Mouse (Mus musculus): ENCODE measurements around the gene Ptgfrn. TPM values are rescaled to one million over a fixed set of nuclear protein-coding genes. Genes with fewer than 3 reads are reported as not detected.

The Ptgfrn gene
- polyA plus RNA-seq, 1 experiment from 2014 or later = 4.2 TPM

DNA sequence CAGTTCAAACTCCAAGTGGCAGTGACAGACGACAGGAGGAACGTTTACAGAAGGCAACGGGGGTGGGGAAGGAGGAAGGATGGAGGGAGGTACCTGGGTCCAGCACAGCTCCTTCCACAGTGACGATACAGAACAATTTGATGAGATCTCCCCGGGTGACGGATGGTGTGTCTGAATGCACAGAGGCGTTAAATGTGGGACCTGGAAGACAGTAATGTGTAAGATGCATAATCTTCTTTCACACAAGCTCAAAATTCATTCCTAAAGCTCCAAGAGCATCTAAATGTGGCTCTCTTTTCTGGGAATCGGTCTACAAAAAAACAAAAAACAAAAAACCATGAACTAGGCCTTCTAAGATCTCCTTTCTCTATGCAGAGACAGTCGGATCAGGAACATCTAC is 60.1 kb downstream of the Ptgfrn start:
- Histone ChIP-seq H3K27me3 (ENCODE audit: control insufficient read depth, insufficient read depth, low read length) (no peaks in the 10 kb centered on the region), H3K4me1 (ENCODE audit: control insufficient read depth, insufficient read depth, low read length) (0 out of 2 replicates have a peak, but pooled peaks cover 4% of the 10 kb centered on the region), H3K9me3 (ENCODE audit: control insufficient read depth, low read length) (no peaks in the 10 kb centered on the region), H3K36me3 (ENCODE audit: control insufficient read depth, insufficient read depth, low read length) (peaks cover 8% of the 10 kb centered on the region), H3K9ac (replicated peaks; ENCODE audit: low read length) (no peak overlapping the region), H3K27ac (replicated peaks; ENCODE audit: low read depth, low read length) (no peak overlapping the region), H3K4me2 (ENCODE audit: low read length) (no peak overlapping the region), H3K4me3 (replicated peaks; ENCODE audit: low read depth, low read length) (no peak overlapping the region)
- DNase-seq (no peak), ATAC-seq (ENCODE audit: low FRiP score, low TSS enrichment) (no peak)
- 79% methylated on average over 9 of the region's 9 CpGs for WGBS

DNA sequence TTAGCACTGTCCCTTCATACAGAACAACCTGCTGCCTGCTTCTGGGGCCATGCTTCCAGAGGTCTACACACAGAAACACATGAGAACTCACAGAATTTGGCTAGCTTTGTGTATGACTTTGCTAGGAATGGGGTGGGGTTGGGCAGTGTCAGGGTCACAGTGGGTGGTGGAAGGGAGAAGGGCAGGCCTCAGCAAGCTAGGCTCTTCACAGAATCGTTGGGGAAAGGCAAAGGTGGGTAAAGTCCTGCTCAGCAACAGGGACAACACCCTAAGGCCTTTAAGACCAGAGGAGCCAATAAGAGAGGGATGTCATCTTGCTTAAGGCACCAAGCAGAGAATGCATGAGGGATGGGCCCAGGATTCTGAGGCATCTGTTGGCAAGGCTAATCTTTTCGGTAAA is 61.3 kb downstream of the Ptgfrn start:
- no peaks in the 10 kb centered on the region for H3K27me3 ChIP-seq (ENCODE audit: control insufficient read depth, insufficient read depth, low read length)
- H3K36me3 ChIP-seq (ENCODE audit: control insufficient read depth, insufficient read depth, low read length) = peaks cover 8% of the 10 kb centered on the region
- H3K9me3 ChIP-seq (ENCODE audit: control insufficient read depth, low read length) = no peaks in the 10 kb centered on the region
- ATAC-seq (ENCODE audit: low FRiP score, low TSS enrichment) (no peak), DNase-seq (no peak)
- H3K9ac ChIP-seq (replicated peaks; ENCODE audit: low read length) = no peak overlapping the region
- H3K4me3 ChIP-seq (replicated peaks; ENCODE audit: low read depth, low read length) = no peak overlapping the region
- H3K4me1 ChIP-seq (ENCODE audit: control insufficient read depth, insufficient read depth, low read length) = 0 out of 2 replicates have a peak, but pooled peaks cover 4% of the 10 kb centered on the region
- no peak overlapping the region for H3K4me2 ChIP-seq (ENCODE audit: low read length)
- 62% methylated on average over 2 of the region's 2 CpGs for WGBS
- H3K27ac ChIP-seq (replicated peaks; ENCODE audit: low read depth, low read length) = no peak overlapping the region

DNA sequence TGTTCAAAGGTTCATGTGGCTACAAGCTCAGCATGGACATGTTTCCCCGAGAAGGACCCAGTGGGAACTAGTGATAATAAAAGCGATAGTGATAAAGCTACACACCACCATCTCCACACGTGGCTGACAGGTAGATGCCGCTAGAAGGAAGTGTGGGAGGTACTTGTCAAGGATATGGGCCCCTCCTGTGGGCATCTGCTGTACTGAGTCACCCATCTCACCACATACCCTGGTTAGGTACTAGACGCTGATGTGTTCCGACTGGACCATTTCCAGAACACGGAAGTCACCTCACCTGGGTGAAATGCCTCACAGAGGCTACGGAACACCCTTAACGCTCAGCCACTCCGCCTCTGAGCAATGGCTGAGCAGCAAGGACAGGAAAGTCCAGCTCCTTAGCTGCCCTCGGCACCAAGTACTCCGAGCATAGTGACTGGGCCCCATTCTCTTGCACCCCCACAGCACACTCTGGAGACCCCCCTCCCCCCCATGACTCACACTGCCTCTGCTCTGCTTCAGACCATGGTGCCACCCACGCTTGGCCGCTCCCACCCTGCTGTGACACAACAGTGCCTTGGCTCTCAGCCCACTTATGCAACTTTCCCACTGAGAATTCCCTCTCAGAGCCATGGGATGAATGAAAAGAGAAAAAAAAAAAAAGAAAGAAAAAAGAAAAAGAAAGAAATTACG is 62.3 kb downstream of the Ptgfrn start:
- Histone ChIP-seq H3K36me3 (ENCODE audit: control insufficient read depth, insufficient read depth, low read length) (peaks cover 12% of the 10 kb centered on the region), H3K27me3 (ENCODE audit: control insufficient read depth, insufficient read depth, low read length) (no peaks in the 10 kb centered on the region), H3K4me3 (replicated peaks; ENCODE audit: low read depth, low read length) (no peak overlapping the region), H3K27ac (replicated peaks; ENCODE audit: low read depth, low read length) (no peak overlapping the region), H3K4me1 (ENCODE audit: control insufficient read depth, insufficient read depth, low read length) (peaks cover 4% of the 10 kb centered on the region; the same call in 1 of the 2 replicates), H3K9me3 (ENCODE audit: control insufficient read depth, low read length) (no peaks in the 10 kb centered on the region), H3K9ac (replicated peaks; ENCODE audit: low read length) (no peak overlapping the region), H3K4me2 (ENCODE audit: low read length) (no peak overlapping the region)
- ATAC-seq (ENCODE audit: low FRiP score, low TSS enrichment) (no peak), DNase-seq (peak; percentile 36)
- 73% methylated on average over 15 of the region's 15 CpGs for WGBS

DNA sequence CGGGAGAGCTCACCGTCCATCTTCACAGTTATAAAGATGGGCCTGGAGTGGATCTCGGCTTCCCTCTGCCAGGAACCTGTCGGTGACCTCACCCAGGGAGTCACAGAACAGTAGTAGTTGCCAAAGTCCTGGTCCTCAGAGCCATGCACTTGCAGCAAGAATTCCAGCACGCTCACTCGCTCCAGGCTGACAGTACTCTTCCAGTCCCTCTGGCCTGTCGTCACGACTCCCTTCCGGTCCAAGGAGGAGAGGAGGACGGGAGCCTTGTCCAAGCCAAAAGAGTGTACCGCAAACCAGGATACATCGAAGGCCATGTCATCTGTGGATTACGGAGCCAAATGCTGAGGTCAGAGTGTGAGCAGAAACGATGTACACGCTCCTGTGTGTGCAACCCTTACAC is 64.6 kb downstream of the Ptgfrn start:
- 98% methylated on average over 15 of the region's 15 CpGs for whole genome bisulfite sequencing

DNA sequence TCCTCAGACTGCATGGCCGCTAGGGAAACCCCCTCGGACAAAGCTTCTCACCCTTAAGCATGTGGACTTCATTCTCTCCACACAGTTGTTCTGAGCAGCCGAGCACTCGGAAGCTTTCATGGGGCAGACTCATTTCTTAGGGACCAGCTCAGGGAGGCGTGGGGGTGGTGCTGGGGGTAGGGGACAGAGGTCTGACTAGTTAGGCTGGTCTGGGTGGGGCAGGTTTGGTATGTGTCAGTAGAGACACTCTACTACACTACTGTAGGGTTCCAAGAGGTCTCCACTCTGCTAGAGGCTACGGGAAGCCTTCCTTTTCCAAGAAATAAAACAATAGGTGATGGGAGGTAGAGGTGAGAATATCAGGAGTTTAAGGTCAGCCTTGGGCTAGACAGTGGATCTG is 65.4 kb downstream of the Ptgfrn start:
- Histone ChIP-seq H3K4me3 (replicated peaks; ENCODE audit: low read depth, low read length) (no peak overlapping the region), H3K36me3 (ENCODE audit: control insufficient read depth, insufficient read depth, low read length) (peaks cover 12% of the 10 kb centered on the region), H3K27me3 (ENCODE audit: control insufficient read depth, insufficient read depth, low read length) (no peaks in the 10 kb centered on the region), H3K9ac (replicated peaks; ENCODE audit: low read length) (no peak overlapping the region), H3K9me3 (ENCODE audit: control insufficient read depth, low read length) (no peaks in the 10 kb centered on the region), H3K4me2 (ENCODE audit: low read length) (no peak overlapping the region), H3K27ac (replicated peaks; ENCODE audit: low read depth, low read length) (no peak overlapping the region), H3K4me1 (ENCODE audit: control insufficient read depth, insufficient read depth, low read length) (peaks cover 4% of the 10 kb centered on the region; the same call in 1 of the 2 replicates)
- no peak for DNase-seq
- ATAC-seq (ENCODE audit: low FRiP score, low TSS enrichment) = no peak
- 91% methylated on average over 6 of the region's 6 CpGs for WGBS

More for the DNA sequence above, 64.6 kb downstream of the Ptgfrn start:
- peaks cover 4% of the 10 kb centered on the region; the same call in 1 of the 2 replicates for H3K4me1 ChIP-seq (ENCODE audit: control insufficient read depth, insufficient read depth, low read length)
- no peak overlapping the region for H3K4me2 ChIP-seq (ENCODE audit: low read length)
- no peak overlapping the region for H3K4me3 ChIP-seq (replicated peaks; ENCODE audit: low read depth, low read length)
- no peak overlapping the region for H3K27ac ChIP-seq (replicated peaks; ENCODE audit: low read depth, low read length)
- H3K36me3 ChIP-seq (ENCODE audit: control insufficient read depth, insufficient read depth, low read length) = peaks cover 12% of the 10 kb centered on the region
- no peaks in the 10 kb centered on the region for H3K9me3 ChIP-seq (ENCODE audit: control insufficient read depth, low read length)
- ATAC-seq (ENCODE audit: low FRiP score, low TSS enrichment) (no peak), DNase-seq (no peak)
- H3K27me3 ChIP-seq (ENCODE audit: control insufficient read depth, insufficient read depth, low read length) = no peaks in the 10 kb centered on the region
- H3K9ac ChIP-seq (replicated peaks; ENCODE audit: low read length) = no peak overlapping the region

DNA sequence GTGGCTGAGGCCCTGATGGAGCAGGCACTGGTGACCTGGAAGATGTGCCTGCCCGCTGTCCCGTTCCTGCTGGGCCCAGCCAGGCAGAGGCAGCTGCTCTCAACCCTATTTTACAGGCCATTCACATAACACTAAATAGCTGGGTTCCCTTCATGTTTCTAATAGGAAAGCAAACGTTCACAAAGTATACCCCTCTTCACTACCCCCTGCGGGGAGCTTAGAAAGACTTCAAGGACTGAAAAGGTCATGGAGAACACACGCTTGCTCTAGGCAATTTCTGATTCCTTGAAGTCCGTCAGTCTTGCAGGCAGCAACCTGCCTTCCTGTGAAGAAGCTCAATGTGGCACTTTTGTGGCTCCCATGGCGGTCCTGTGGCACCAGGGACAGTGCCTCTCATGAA is 68.1 kb downstream of the Ptgfrn start:
- no peak for ATAC-seq (ENCODE audit: low FRiP score, low TSS enrichment)
- 0 out of 2 replicates have a peak, but pooled peaks cover 7% of the 10 kb centered on the region for H3K36me3 ChIP-seq (ENCODE audit: control insufficient read depth, insufficient read depth, low read length)
- no peaks in the 10 kb centered on the region; the same call in 1 of the 2 replicates for H3K4me1 ChIP-seq (ENCODE audit: control insufficient read depth, insufficient read depth, low read length)
- DNase-seq = peak; percentile 60
- H3K27me3 ChIP-seq (ENCODE audit: control insufficient read depth, insufficient read depth, low read length) = no peaks in the 10 kb centered on the region
- no peak overlapping the region for H3K4me2 ChIP-seq (ENCODE audit: low read length)
- WGBS = 55% methylated on average over 7 of the region's 7 CpGs
- 0 out of 2 replicates have a peak overlapping the region, but pooled peaks have one; percentile 8 for H3K27ac ChIP-seq (replicated peaks; ENCODE audit: low read depth, low read length)
- no peaks in the 10 kb centered on the region for H3K9me3 ChIP-seq (ENCODE audit: control insufficient read depth, low read length)
- H3K4me3 ChIP-seq (replicated peaks; ENCODE audit: low read depth, low read length) = no peak overlapping the region
- no peak overlapping the region for H3K9ac ChIP-seq (replicated peaks; ENCODE audit: low read length)

DNA sequence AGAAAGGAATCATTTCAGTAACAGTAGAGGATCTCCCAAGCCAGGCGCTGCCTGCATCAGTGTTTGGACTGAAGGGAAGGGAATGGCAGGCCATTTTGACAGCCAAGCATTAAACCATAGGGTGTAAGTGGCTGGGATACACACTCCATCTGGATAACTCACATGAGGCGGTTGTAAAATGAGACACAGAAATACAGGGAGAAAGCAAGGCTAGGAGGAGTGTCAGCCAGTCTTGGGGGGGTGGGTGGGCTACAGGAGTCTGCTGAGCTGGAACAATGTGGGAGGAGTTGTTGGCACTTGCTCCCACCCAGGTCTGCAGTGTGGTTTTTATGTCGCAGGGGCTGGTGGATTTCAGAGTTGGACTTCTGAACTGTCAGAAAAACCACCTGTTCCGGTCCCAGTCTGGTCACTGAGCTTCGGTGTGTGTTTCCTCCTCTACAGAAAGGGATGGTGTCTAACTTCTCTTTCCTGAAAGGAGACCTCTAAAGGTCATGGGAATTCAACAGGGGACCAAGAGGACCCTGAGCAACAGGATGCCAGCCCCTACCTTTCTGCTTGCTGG is 72.0 kb downstream of the Ptgfrn start:
- 78% methylated on average over 5 of the region's 5 CpGs for WGBS
- no peak for DNase-seq
- Histone ChIP-seq H3K27ac (replicated peaks; ENCODE audit: low read depth, low read length) (no peak overlapping the region), H3K4me1 (ENCODE audit: control insufficient read depth, insufficient read depth, low read length) (no peaks in the 10 kb centered on the region; the same call in 1 of the 2 replicates), H3K36me3 (ENCODE audit: control insufficient read depth, insufficient read depth, low read length) (0 out of 2 replicates have a peak, but pooled peaks cover under 1% of the 10 kb centered on the region), H3K4me3 (replicated peaks; ENCODE audit: low read depth, low read length) (no peak overlapping the region), H3K9me3 (ENCODE audit: control insufficient read depth, low read length) (no peaks in the 10 kb centered on the region), H3K4me2 (ENCODE audit: low read length) (no peak overlapping the region), H3K27me3 (ENCODE audit: control insufficient read depth, insufficient read depth, low read length) (no peaks in the 10 kb centered on the region), H3K9ac (replicated peaks; ENCODE audit: low read length) (no peak overlapping the region)
- no peak for ATAC-seq (ENCODE audit: low FRiP score, low TSS enrichment)

DNA sequence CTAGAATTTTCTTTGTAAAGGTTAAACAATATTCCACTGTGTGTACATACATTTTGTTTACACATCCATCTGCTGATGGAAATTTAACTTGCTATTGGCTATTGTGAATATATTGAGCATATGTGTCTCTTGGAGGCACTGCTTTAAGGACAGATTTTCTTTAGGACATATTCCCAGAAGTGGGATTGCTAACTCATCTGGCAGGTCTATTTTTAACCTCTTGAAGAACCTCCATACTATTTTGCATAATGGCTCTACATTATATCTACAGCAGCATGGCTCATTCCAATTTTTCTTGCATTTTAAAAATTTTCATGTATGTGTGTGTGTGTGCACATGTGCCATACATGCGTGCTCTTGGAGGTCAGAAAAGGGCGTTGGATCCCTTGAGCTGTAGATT is 74.1 kb downstream of the Ptgfrn start:
- Histone ChIP-seq H3K4me1 (ENCODE audit: control insufficient read depth, insufficient read depth, low read length) (no peaks in the 10 kb centered on the region), H3K27me3 (ENCODE audit: control insufficient read depth, insufficient read depth, low read length) (no peaks in the 10 kb centered on the region), H3K36me3 (ENCODE audit: control insufficient read depth, insufficient read depth, low read length) (no peaks in the 10 kb centered on the region), H3K4me2 (ENCODE audit: low read length) (no peak overlapping the region), H3K27ac (replicated peaks; ENCODE audit: low read depth, low read length) (no peak overlapping the region), H3K9ac (replicated peaks; ENCODE audit: low read length) (no peak overlapping the region), H3K9me3 (ENCODE audit: control insufficient read depth, low read length) (no peaks in the 10 kb centered on the region), H3K4me3 (replicated peaks; ENCODE audit: low read depth, low read length) (no peak overlapping the region)
- WGBS = 99% methylated on average over 2 of the region's 2 CpGs
- ATAC-seq (ENCODE audit: low FRiP score, low TSS enrichment) (no peak), DNase-seq (no peak)

DNA sequence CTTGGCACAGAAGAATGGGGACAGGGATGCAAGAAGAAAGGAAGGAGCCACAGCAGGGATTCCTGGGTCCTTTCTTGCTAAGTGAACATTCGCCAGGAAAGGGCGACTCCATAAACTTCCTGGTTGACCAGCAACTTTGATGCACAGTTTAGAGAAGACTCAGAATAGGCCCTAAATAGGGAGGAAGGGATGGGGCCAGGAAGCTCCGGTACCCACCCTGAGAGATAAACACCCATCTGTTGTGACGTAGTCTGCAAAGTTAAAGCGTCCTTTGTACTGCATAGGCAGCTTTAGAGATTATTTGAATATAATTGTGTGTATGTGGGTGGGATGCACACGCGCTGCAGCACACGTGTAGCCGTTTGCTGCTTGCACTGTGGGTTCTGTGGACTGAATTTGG is 75.6 kb downstream of the Ptgfrn start:
- ATAC-seq (ENCODE audit: low FRiP score, low TSS enrichment) (no peak), DNase-seq (no peak)
- Histone ChIP-seq H3K9ac (replicated peaks; ENCODE audit: low read length) (no peak overlapping the region), H3K4me1 (ENCODE audit: control insufficient read depth, insufficient read depth, low read length) (no peaks in the 10 kb centered on the region), H3K4me2 (ENCODE audit: low read length) (no peak overlapping the region), H3K36me3 (ENCODE audit: control insufficient read depth, insufficient read depth, low read length) (no peaks in the 10 kb centered on the region), H3K9me3 (ENCODE audit: control insufficient read depth, low read length) (no peaks in the 10 kb centered on the region), H3K27me3 (ENCODE audit: control insufficient read depth, insufficient read depth, low read length) (no peaks in the 10 kb centered on the region), H3K27ac (replicated peaks; ENCODE audit: low read depth, low read length) (no peak overlapping the region), H3K4me3 (replicated peaks; ENCODE audit: low read depth, low read length) (no peak overlapping the region)
- WGBS = 89% methylated on average over 9 of the region's 9 CpGs
